Mouse (Mus musculus) lung, embryonic 14.5 days (tissue): Measurements from ENCODE around the gene Nosip. TPM values are rescaled to one million over a fixed set of nuclear protein-coding genes. Genes with fewer than 3 reads are reported as not detected.
"Not testable (repeated sequence)": the region's sequence is repeated elsewhere in the genome, so short reads cannot be mapped to it uniquely, and the experiment has no call there.

ENCODE experiments used
- ATAC-seq: fragments of 200-750 bp; cut with Nextera tagmentation; 2 replicates; pipeline ENCODE4 v1.8.0; 2017; ENCODE audit warnings: mild to moderate bottlenecking, moderate TSS enrichment, moderate library complexity; ENCODE audit not compliant: insufficient read depth
- DNase-seq: peaks from one replicate; pipeline ENCODE4 v3.0.0-alpha.2; 2015
- H3K27ac ChIP-seq: fragments of 300-500 bp; sonication (generic); 2 replicates; pipeline ENCODE4 v1.5.1; 2014; ENCODE audit warnings: low read depth, mild to moderate bottlenecking, moderate library complexity
- H3K27me3 ChIP-seq: fragments of 300-500 bp; sonication (generic); 2 replicates; pipeline ENCODE4 v1.6.1; 2014; ENCODE audit warnings: low read length, control low read depth; ENCODE audit not compliant: insufficient read depth
- H3K36me3 ChIP-seq: fragments of 300-500 bp; sonication (generic); 2 replicates; pipeline ENCODE4 v1.6.1; 2014; ENCODE audit warnings: control low read depth; ENCODE audit not compliant: insufficient read depth
- H3K4me1 ChIP-seq: fragments of 300-500 bp; sonication (generic); 2 replicates; pipeline ENCODE4 v1.6.1; 2014; ENCODE audit warnings: antibody characterized with exemption, control low read depth; ENCODE audit not compliant: insufficient read depth
- H3K4me2 ChIP-seq: fragments of 300-500 bp; sonication (generic); 2 replicates; pipeline ENCODE4 v1.6.1; 2014; ENCODE audit warnings: mild to moderate bottlenecking
- H3K4me3 ChIP-seq: fragments of 300-500 bp; sonication (generic); 2 replicates; pipeline ENCODE4 v1.5.1; 2014; ENCODE audit warnings: low read depth, low read length
- H3K9ac ChIP-seq: fragments of 300-500 bp; sonication (generic); 2 replicates; pipeline ENCODE4 v1.6.1; 2014
- H3K9me3 ChIP-seq: fragments of 300-500 bp; sonication (generic); 2 replicates; pipeline ENCODE4 v1.6.1; 2016; ENCODE audit warnings: low read depth, low read length, control low read depth
- CTCF ChIP-seq: IDR thresholded peaks from 2 replicates; pipeline ENCODE4 v1.5.1; 2016; ENCODE audit warnings: antibody characterized with exemption, low read depth
- WGBS: fragments of 180-500 bp; shearing (Covaris S2); extraction: QIAGEN DNeasy Blood & Tissue Kit; methylation state at CpG from one replicate; pipeline ENCODE4 v1.1.7; 2014; 5-methylcytosine and 5-hydroxymethylcytosine counted together
- polyA plus RNA-seq: library from polyadenylated mRNA; unstranded; fragments of >200 nt; fragmentation: Nextera tagmentation; extraction: Ambion mirVana; gene quantifications from 2 replicates; pipeline ENCODE4 v1.2.1, GENCODE M21; 2014

Gene Nosip
- polyA plus RNA-seq, 1 experiment from 2014 or later: 68.6 TPM

DNA sequence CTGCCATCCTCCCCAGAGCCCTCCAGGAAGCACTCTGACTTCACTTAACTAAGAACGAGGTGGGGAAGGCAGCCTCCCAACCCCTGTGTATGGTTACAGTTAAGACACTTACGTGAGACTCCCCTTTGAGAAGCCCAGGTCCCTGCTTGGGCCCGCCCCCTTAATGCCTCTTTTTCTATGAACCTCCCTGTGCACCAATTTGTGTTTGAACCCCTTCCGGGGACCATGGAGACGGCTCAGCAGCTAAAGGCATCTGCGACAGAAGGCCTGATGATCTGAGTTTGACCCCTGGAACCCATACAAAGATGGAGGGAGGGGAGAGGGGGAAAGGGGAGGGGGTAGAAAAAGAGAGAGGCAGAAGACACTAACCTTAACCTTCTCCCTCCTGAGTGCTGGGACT, 44.2 kb downstream of the Nosip start:
- Histone ChIP-seq H3K27ac (no peak overlapping the region), H3K27me3 (no peaks in the 10 kb centered on the region), H3K9ac (no peak overlapping the region), H3K9me3 (no peaks in the 10 kb centered on the region), H3K4me2 (no peak overlapping the region), H3K36me3 (no peaks in the 10 kb centered on the region; the same call in 1 of the 2 replicates), H3K4me1 (peaks cover 7% of the 10 kb centered on the region; the same call in 1 of the 2 replicates), H3K4me3 (no peak overlapping the region)
- no peak for TF ChIP-seq CTCF
- no peak for ATAC-seq
- DNase-seq: no peak
- WGBS: 46% methylated on average over 6 of the region's 6 CpGs

DNA sequence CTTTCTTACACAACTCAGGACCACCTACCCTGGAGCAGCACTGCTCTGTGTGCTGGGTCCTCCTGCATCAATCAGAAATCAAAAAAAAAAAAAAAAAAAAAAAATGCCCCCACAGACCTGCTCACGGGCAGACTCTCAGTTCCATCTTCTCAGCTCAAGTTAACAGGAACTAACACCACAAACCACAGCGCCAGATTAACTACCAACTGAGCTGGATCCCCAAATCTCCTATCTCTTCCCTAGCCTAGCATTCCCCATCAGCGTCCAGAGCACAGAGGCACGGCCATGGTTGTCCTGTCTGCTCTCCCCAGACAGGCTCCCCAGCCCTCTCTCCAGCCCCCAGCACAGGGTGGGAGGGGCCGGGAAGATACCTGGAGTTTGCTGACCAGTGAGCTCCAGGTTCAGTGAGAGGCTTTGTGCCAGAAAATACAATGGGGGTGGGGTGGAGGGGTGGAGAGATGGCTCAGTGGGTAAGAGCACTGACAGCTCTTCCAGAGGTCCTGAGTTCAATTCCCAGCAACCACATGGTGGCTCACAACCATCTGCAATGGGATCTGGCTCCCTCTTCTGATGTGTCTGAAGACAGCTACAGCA, 44.9 kb downstream of the Nosip start:
- no peak for ATAC-seq
- peaks cover 7% of the 10 kb centered on the region; the same call in 1 of the 2 replicates for H3K4me1 ChIP-seq
- no peak for TF ChIP-seq CTCF
- H3K4me3 ChIP-seq: no peak overlapping the region
- no peak overlapping the region for H3K9ac ChIP-seq
- WGBS: 54% methylated on average over 5 of the region's 5 CpGs
- H3K9me3 ChIP-seq: no peaks in the 10 kb centered on the region
- no peaks in the 10 kb centered on the region; the same call in 1 of the 2 replicates for H3K36me3 ChIP-seq
- H3K4me2 ChIP-seq: no peak overlapping the region
- H3K27me3 ChIP-seq: no peaks in the 10 kb centered on the region
- no peak overlapping the region for H3K27ac ChIP-seq
- DNase-seq: no peak

DNA sequence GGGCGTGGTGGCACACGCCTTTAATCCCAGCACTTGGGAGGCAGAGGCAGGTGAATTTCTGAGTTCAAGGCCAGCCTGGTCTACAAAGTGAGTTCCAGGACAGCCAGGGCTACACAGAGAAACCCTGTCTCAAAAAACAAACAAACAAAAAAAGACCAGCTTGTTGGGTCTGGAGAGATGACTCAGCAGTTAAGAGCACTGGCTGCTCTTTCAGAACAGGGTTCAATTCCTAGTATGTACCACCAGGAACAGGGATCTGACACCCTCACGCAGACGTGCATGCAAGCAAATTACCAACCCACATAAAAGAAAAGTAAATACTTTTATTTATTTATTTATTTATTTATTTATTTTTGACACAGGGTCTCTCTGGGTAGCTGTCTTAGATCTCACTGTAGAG, 47.9 kb downstream of the Nosip start:
- not testable (repeated sequence) for ATAC-seq, H3K36me3 ChIP-seq, DNase-seq, H3K4me1 ChIP-seq, H3K4me2 ChIP-seq, H3K9me3 ChIP-seq, H3K9ac ChIP-seq, H3K27ac ChIP-seq, H3K4me3 ChIP-seq, H3K27me3 ChIP-seq
- WGBS: 85% methylated on average over 4 of the region's 4 CpGs

DNA sequence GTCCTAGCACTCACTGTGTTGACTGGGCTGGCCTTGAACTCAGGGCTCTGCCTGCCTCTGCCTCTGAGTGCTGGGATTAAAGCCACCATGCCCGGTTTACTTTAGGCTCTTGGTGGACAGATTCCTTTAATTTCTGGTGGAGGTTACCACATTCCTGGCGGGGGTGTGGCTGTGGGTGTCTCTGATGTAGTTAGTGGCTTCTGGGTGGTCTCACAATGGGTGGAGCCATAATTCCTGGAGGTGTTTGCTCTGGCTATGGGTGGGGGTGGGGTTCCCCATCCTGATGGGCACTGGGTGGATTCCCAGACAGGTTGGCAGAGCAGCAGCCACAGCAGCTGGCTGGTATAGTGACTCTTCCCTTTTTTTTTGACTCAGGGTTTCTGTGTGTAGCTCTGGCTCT, 49.7 kb downstream of the Nosip start:
- TF ChIP-seq CTCF: no peak
- H3K9me3 ChIP-seq: no peaks in the 10 kb centered on the region
- peak; percentile 17 for DNase-seq
- H3K27me3 ChIP-seq: no peaks in the 10 kb centered on the region
- H3K36me3 ChIP-seq: no peaks in the 10 kb centered on the region
- 43% methylated on average over 2 of the region's 2 CpGs for WGBS
- no peak overlapping the region for H3K4me3 ChIP-seq
- ATAC-seq: no peak
- no peaks in the 10 kb centered on the region for H3K4me1 ChIP-seq
- H3K4me2 ChIP-seq: no peak overlapping the region
- no peak overlapping the region for H3K27ac ChIP-seq
- H3K9ac ChIP-seq: no peak overlapping the region

DNA sequence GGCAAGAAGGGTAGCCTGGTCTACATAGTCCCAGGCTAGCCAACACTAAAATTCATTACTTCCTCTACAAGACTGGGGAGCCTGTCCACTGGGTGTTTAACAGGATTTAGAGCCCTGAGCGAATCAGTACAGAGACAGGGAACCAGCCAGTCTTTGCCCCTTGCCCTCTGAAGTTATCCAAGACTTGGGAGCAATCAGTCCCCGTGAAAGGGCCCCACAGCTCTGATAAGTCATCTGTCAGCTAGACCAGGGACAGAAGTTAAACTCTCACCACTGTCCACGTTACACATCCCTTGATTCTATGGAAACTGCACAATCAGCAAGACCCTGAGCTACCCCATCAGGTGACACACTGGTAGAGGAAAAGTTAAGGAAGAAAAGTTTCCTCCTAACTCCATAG, 50.3 kb downstream of the Nosip start:
- TF ChIP-seq CTCF: no peak
- no peak overlapping the region for H3K4me3 ChIP-seq
- WGBS: 38% methylated on average over 3 of the region's 3 CpGs
- no peak overlapping the region for H3K4me2 ChIP-seq
- ATAC-seq (no peak), DNase-seq (no peak)
- no peaks in the 10 kb centered on the region for H3K27me3 ChIP-seq
- H3K9me3 ChIP-seq: no peaks in the 10 kb centered on the region
- H3K36me3 ChIP-seq: no peaks in the 10 kb centered on the region; the same call in 1 of the 2 replicates
- H3K4me1 ChIP-seq: no peaks in the 10 kb centered on the region
- H3K9ac ChIP-seq: no peak overlapping the region
- H3K27ac ChIP-seq: no peak overlapping the region

DNA sequence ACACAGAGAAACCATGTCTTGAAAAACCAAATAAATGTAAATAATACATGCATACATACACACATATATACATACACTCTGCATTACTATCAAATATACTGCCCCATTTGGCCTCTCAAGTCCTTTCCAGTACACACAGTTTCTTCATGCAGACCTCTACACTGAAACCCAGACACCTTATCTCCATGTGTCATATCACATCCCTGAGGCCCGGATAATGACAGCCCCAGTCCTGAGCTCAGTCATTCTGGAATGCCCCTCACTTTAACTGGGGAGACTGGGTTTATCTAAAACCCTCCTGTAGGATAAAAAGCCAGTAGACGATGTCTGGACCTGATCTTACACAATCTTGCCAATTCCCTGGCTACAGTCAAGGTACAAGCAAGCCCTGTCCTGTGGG, 51.2 kb downstream of the Nosip start:
- Histone ChIP-seq H3K9ac (no peak overlapping the region), H3K4me3 (no peak overlapping the region), H3K36me3 (peaks cover 4% of the 10 kb centered on the region), H3K9me3 (no peaks in the 10 kb centered on the region), H3K4me1 (no peaks in the 10 kb centered on the region), H3K4me2 (no peak overlapping the region), H3K27me3 (no peaks in the 10 kb centered on the region), H3K27ac (no peak overlapping the region)
- 56% methylated on average over 2 of the region's 2 CpGs for WGBS
- TF ChIP-seq CTCF: no peak
- DNase-seq: no peak
- no peak for ATAC-seq

DNA sequence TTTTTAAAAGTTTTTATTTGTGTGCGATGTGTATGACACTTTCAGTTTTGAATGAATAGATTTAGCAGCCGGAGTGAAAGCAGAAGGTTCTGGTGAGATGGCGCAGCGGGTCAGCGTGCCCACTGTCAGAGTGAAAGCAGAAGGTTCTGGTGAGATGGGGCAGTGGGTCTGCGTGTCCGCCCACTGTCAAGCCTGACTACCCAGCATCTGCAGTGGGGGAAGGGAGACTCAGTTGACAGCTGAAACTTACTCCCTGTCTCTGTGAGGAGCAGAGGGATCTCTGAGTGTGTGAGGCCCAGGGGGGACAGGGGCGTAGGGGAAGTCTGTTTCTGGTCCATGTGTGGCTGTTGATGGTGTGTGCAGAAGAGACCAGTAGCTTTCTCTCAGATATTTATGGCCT, 55.3 kb downstream of the Nosip start:
- Histone ChIP-seq H3K4me1 (0 out of 2 replicates have a peak, but pooled peaks cover under 1% of the 10 kb centered on the region), H3K36me3 (peaks cover 40% of the 10 kb centered on the region), H3K9me3 (no peaks in the 10 kb centered on the region), H3K4me3 (no peak overlapping the region), H3K27me3 (no peaks in the 10 kb centered on the region), H3K27ac (no peak overlapping the region), H3K9ac (no peak overlapping the region), H3K4me2 (no peak overlapping the region)
- no peak for DNase-seq
- no peak for TF ChIP-seq CTCF
- 73% methylated on average over 8 of the region's 8 CpGs for WGBS
- no peak for ATAC-seq

DNA sequence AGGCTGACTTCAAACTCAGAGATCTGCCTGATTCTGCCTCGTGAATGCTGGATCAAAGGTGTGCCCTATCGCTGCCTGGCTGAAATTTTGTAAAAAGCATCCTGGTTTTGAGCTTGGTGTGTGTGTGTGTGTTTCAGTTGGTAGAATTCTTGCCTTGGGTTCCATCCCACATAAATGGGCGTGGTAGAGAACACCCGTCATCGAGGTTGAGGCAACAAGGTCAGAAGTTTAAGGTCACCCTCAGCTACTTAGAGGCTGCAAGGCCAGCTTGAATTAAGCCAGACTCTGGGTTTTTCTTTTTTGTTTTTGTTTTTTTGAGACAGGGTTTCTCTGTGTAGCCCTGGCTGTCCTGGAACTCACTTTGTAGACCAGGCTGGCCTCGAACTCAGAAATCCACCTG, 56.1 kb downstream of the Nosip start:
- H3K4me3 ChIP-seq: no peak overlapping the region
- no peak for DNase-seq
- H3K4me1 ChIP-seq: peaks cover 7% of the 10 kb centered on the region; the same call in 1 of the 2 replicates
- ATAC-seq: no peak
- H3K36me3 ChIP-seq: peaks cover 47% of the 10 kb centered on the region
- WGBS: 79% methylated on average over 6 of the region's 6 CpGs
- H3K9me3 ChIP-seq: no peaks in the 10 kb centered on the region
- TF ChIP-seq CTCF: no peak
- no peak overlapping the region for H3K27ac ChIP-seq
- H3K9ac ChIP-seq: no peak overlapping the region
- no peaks in the 10 kb centered on the region for H3K27me3 ChIP-seq
- no peak overlapping the region for H3K4me2 ChIP-seq
